Mouse (Mus musculus): ENCODE measurements around the gene Nsmce4a. TPM values are rescaled to one million over a fixed set of nuclear protein-coding genes. Genes with fewer than 3 reads are reported as not detected.

The Nsmce4a gene
- polyA plus RNA-seq, 1 experiment: 67.9 TPM

- TF ChIP-seq CTCF (IDR thresholded peaks at IDR 0.05; ENCODE audit: borderline replicate concordance, insufficient read depth, low read length) (no peak), POLR2A (IDR thresholded peaks at IDR 0.05; ENCODE audit: low read depth, low read length) (no peak)
- H3K4me1 ChIP-seq (ENCODE audit: control insufficient read depth, insufficient read depth, low read length): no peaks in the 10 kb centered on the region
- H3K4me3 ChIP-seq (ENCODE audit: insufficient read depth, low read length): no peak overlapping the region
- no peak overlapping the region for H3K27ac ChIP-seq (ENCODE audit: insufficient read depth, low read length)
Observed at GRCm38 (mm10) chr7:130564596-130564995, 8.3 kb downstream of the Nsmce4a start.

DNA sequence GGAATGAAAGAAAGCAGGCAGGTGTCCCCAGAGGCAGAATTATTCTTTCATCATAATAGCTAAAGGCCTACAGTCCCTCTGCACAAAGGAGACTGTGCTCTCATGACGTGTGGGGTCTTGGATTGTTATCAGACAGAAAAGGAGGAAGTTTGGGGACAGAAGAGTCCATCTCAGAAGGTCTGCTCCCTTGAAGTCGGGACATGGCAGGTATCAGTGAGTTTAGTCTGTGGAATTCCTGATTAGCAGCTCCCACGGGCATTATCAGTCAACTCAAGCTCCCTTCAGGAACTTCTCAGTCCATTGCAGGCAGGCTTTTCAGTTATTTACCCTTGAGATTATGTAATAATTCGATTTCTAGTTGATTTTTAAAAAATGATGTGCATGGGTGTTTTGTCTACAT lies 9.0 kb downstream of the Nsmce4a start:
- no peak overlapping the region for H3K4me3 ChIP-seq (ENCODE audit: insufficient read depth, low read length)
- no peak overlapping the region for H3K27ac ChIP-seq (ENCODE audit: insufficient read depth, low read length)
- no peaks in the 10 kb centered on the region for H3K4me1 ChIP-seq (ENCODE audit: control insufficient read depth, insufficient read depth, low read length)
- TF ChIP-seq CTCF (IDR thresholded peaks at IDR 0.05; ENCODE audit: borderline replicate concordance, insufficient read depth, low read length) (no peak), POLR2A (IDR thresholded peaks at IDR 0.05; ENCODE audit: low read depth, low read length) (no peak)

DNA sequence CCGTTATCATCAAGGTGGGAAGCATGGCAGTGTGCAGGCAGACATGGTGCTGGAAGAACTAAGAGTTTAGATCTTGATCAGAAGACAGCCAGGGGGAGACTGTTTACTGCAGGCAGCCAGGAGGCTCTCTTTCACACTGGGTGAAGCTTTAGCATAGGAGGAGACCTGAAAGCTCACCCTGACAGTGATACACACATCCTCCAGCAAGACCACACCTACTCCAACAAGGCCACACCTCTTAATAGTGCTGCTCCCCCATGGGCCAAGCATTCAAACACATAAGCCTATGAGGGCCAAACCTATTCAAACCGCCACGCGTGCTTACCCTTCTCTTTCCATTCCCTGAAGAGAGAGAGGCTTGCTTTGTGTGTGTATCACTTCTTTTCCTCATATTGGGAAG lies 9.6 kb downstream of the Nsmce4a start:
- no peak overlapping the region for H3K4me3 ChIP-seq (ENCODE audit: insufficient read depth, low read length)
- TF ChIP-seq POLR2A (IDR thresholded peaks at IDR 0.05; ENCODE audit: low read depth, low read length) (no peak), CTCF (IDR thresholded peaks at IDR 0.05; ENCODE audit: borderline replicate concordance, insufficient read depth, low read length) (no peak)
- no peaks in the 10 kb centered on the region for H3K4me1 ChIP-seq (ENCODE audit: control insufficient read depth, insufficient read depth, low read length)
- H3K27ac ChIP-seq (ENCODE audit: insufficient read depth, low read length): no peak overlapping the region

- Histone ChIP-seq H3K27ac (ENCODE audit: insufficient read depth, low read length) (no peak overlapping the region), H3K4me1 (ENCODE audit: control insufficient read depth, insufficient read depth, low read length) (no peaks in the 10 kb centered on the region), H3K4me3 (ENCODE audit: insufficient read depth, low read length) (no peak overlapping the region)
- TF ChIP-seq CTCF (IDR thresholded peaks at IDR 0.05; ENCODE audit: borderline replicate concordance, insufficient read depth, low read length): no peak
- no peak for TF ChIP-seq POLR2A (IDR thresholded peaks at IDR 0.05; ENCODE audit: low read depth, low read length)
Observed at GRCm38 (mm10) chr7:130560933-130561332, 12.0 kb downstream of the Nsmce4a start.

- Histone ChIP-seq H3K4me3 (ENCODE audit: insufficient read depth, low read length) (no peak overlapping the region), H3K27ac (ENCODE audit: insufficient read depth, low read length) (no peak overlapping the region)
- TF ChIP-seq CTCF (IDR thresholded peaks at IDR 0.05; ENCODE audit: borderline replicate concordance, insufficient read depth, low read length): no peak
- TF ChIP-seq POLR2A (IDR thresholded peaks at IDR 0.05; ENCODE audit: low read depth, low read length): no peak
Observed at GRCm38 (mm10) chr7:130558592-130558991, 14.3 kb downstream of the Nsmce4a start.

GRCm38 (mm10) chr7:130555597-130555996 lies 17.3 kb downstream of the Nsmce4a start:
- Histone ChIP-seq H3K27ac (ENCODE audit: insufficient read depth, low read length) (no peak overlapping the region), H3K4me1 (ENCODE audit: control insufficient read depth, insufficient read depth, low read length) (no peaks in the 10 kb centered on the region), H3K4me3 (ENCODE audit: insufficient read depth, low read length) (no peak overlapping the region)
- TF ChIP-seq POLR2A (IDR thresholded peaks at IDR 0.05; ENCODE audit: low read depth, low read length): no peak
- no peak for TF ChIP-seq CTCF (IDR thresholded peaks at IDR 0.05; ENCODE audit: borderline replicate concordance, insufficient read depth, low read length)

More at GRCm38 (mm10) chr7:130558592-130558991, 14.3 kb downstream of the Nsmce4a start:
- no peaks in the 10 kb centered on the region for H3K4me1 ChIP-seq (ENCODE audit: control insufficient read depth, insufficient read depth, low read length)

- Histone ChIP-seq H3K27ac (ENCODE audit: insufficient read depth, low read length) (no peak overlapping the region), H3K4me1 (ENCODE audit: control insufficient read depth, insufficient read depth, low read length) (no peaks in the 10 kb centered on the region), H3K4me3 (ENCODE audit: insufficient read depth, low read length) (no peak overlapping the region)
- TF ChIP-seq POLR2A (IDR thresholded peaks at IDR 0.05; ENCODE audit: low read depth, low read length): no peak
- TF ChIP-seq CTCF (IDR thresholded peaks at IDR 0.05; ENCODE audit: borderline replicate concordance, insufficient read depth, low read length): no peak
Observed at GRCm38 (mm10) chr7:130553321-130553720, 19.6 kb downstream of the Nsmce4a start.

DNA sequence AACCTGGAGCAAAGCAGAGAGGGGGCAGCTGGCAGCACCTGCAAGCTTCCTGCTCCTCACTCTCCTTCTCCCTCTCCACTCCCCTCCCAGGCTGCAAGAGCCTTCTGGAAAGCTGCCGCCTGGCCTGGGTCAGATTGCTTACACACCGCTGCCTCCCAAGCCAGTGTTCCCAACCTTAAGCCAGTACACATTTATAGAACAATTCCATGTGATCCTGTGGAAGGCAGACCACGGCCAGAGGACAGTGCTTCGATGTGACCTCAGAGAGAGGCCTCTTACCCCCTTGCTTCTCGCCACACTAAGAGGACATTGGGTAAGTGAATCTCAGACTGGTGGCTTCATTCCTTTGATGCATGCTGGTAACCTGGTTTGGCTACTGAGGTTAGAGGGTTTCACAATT lies 20.1 kb downstream of the Nsmce4a start:
- H3K4me3 ChIP-seq (ENCODE audit: insufficient read depth, low read length): no peak overlapping the region
- TF ChIP-seq CTCF (IDR thresholded peaks at IDR 0.05; ENCODE audit: borderline replicate concordance, insufficient read depth, low read length) (no peak), POLR2A (IDR thresholded peaks at IDR 0.05; ENCODE audit: low read depth, low read length) (no peak)
- no peak overlapping the region for H3K27ac ChIP-seq (ENCODE audit: insufficient read depth, low read length)
- no peaks in the 10 kb centered on the region for H3K4me1 ChIP-seq (ENCODE audit: control insufficient read depth, insufficient read depth, low read length)

DNA sequence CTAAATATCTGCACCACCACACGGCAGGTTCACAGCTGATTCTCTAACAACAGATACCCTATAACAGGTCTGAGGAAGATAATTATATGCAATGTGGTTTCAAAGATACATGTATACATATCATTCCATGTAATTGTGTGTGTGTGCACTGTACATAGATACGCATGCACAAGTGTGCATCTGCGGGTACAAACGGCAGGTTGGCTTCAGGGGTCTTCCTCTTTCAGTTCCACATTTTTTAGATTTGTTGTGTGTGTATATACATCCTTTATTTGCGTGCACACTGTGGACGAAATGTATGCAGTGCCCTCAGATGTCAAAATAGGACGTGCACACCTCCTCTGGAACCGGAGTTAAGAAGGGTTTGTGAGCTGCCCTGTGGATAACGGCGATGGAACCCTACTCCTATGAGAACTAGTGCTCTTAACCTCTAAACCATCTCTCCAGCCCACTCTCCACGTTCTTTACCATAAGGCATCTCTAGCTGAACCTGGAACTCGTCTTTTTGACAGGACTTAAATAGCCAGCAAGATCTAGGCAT lies 25.2 kb downstream of the Nsmce4a start:
- no peaks in the 10 kb centered on the region for H3K4me1 ChIP-seq (ENCODE audit: control insufficient read depth, insufficient read depth, low read length)
- no peak for TF ChIP-seq CTCF (IDR thresholded peaks at IDR 0.05; ENCODE audit: borderline replicate concordance, insufficient read depth, low read length)
- no peak for TF ChIP-seq POLR2A (IDR thresholded peaks at IDR 0.05; ENCODE audit: low read depth, low read length)
- no peak overlapping the region for H3K27ac ChIP-seq (ENCODE audit: insufficient read depth, low read length)
- H3K4me3 ChIP-seq (ENCODE audit: insufficient read depth, low read length): no peak overlapping the region

- Histone ChIP-seq H3K4me3 (ENCODE audit: insufficient read depth, low read length) (peak overlapping the region; percentile 53), H3K27ac (ENCODE audit: insufficient read depth, low read length) (peak overlapping the region; percentile 71), H3K4me1 (ENCODE audit: control insufficient read depth, insufficient read depth, low read length) (no peaks in the 10 kb centered on the region)
- TF ChIP-seq CTCF (IDR thresholded peaks at IDR 0.05; ENCODE audit: borderline replicate concordance, insufficient read depth, low read length): peak; percentile 94
- no peak; the same call in 1 of the 2 replicates for TF ChIP-seq POLR2A (IDR thresholded peaks at IDR 0.05; ENCODE audit: low read depth, low read length)
Observed at GRCm38 (mm10) chr7:130546791-130547484, 26.0 kb downstream of the Nsmce4a start.

Measured in embryonic fibroblast, embryonic 13.5 days (primary cell).